Mouse (Mus musculus): ENCODE results near the gene Dlx1.

Dlx1 gene

GRCm38 (mm10) chr2:71528014-71528713 is at the start of gene Dlx1:
Gene Dlx1 (plus strand): TSS chr2:71528113.
- DNase-seq (ENCODE audit: low spot score in 2 of 2), result no peak

GRCm38 (mm10) chr2:71479917-71480316 is 48.0 kb upstream of the Dlx1 start:
- no peak for DNase-seq (ENCODE audit: low spot score in 2 of 2)

GRCm38 (mm10) chr2:71481825-71482224 is 46.1 kb upstream of the Dlx1 start:
- no peak for DNase-seq (ENCODE audit: low spot score in 2 of 2)

- DNase-seq (ENCODE audit: low spot score in 2 of 2), result no peak
These were observed 44.7 kb upstream of the Dlx1 start for GRCm38 (mm10) chr2:71483046-71483716.

GRCm38 (mm10) chr2:71483717-71484066 is 44.2 kb upstream of the Dlx1 start:
- DNase-seq (ENCODE audit: low spot score in 2 of 2), result no peak

GRCm38 (mm10) chr2:71491295-71491694 is 36.6 kb upstream of the Dlx1 start:
- DNase-seq (ENCODE audit: low spot score in 2 of 2), result no peak

- no peak for DNase-seq (ENCODE audit: low spot score in 2 of 2)
These were observed 34.7 kb upstream of the Dlx1 start for GRCm38 (mm10) chr2:71493161-71493683.

- DNase-seq (ENCODE audit: low spot score in 2 of 2), result no peak
These were observed 33.4 kb upstream of the Dlx1 start for GRCm38 (mm10) chr2:71494503-71494902.

- DNase-seq (ENCODE audit: low spot score in 2 of 2), result no peak
These were observed 32.9 kb upstream of the Dlx1 start for GRCm38 (mm10) chr2:71494971-71495370.

- no peak for DNase-seq (ENCODE audit: low spot score in 2 of 2)
These were observed 30.7 kb upstream of the Dlx1 start for GRCm38 (mm10) chr2:71497175-71497574.

- no peak for DNase-seq (ENCODE audit: low spot score in 2 of 2)
These were observed 28.4 kb upstream of the Dlx1 start for GRCm38 (mm10) chr2:71499276-71500230.

- no peak for DNase-seq (ENCODE audit: low spot score in 2 of 2)
These were observed 23.1 kb upstream of the Dlx1 start for GRCm38 (mm10) chr2:71504852-71505251.

GRCm38 (mm10) chr2:71511209-71511608 is 16.7 kb upstream of the Dlx1 start:
- no peak for DNase-seq (ENCODE audit: low spot score in 2 of 2)

- DNase-seq (ENCODE audit: low spot score in 2 of 2), result no peak
These were observed 15.6 kb upstream of the Dlx1 start for GRCm38 (mm10) chr2:71512326-71512725.

- no peak for DNase-seq (ENCODE audit: low spot score in 2 of 2)
These were observed 10.9 kb upstream of the Dlx1 start for GRCm38 (mm10) chr2:71516995-71517394.

- no peak for DNase-seq (ENCODE audit: low spot score in 2 of 2)
These were observed 10.3 kb upstream of the Dlx1 start for GRCm38 (mm10) chr2:71517466-71518099.

GRCm38 (mm10) chr2:71522871-71523270 is 5.0 kb upstream of the Dlx1 start:
- DNase-seq (ENCODE audit: low spot score in 2 of 2), result no peak

GRCm38 (mm10) chr2:71523431-71523830 is 4.5 kb upstream of the Dlx1 start:
- DNase-seq (ENCODE audit: low spot score in 2 of 2), result no peak

GRCm38 (mm10) chr2:71524763-71525162 is 3.1 kb upstream of the Dlx1 start:
- no peak for DNase-seq (ENCODE audit: low spot score in 2 of 2)

- DNase-seq (ENCODE audit: low spot score in 2 of 2), result no peak
These were observed 1.2 kb upstream of the Dlx1 start for GRCm38 (mm10) chr2:71526595-71527322.
